Mouse (Mus musculus) layer of hippocampus, adult 18-20 months (tissue): ENCODE measurements at regions not wholly inside any gene's neighbourhood (a gene's known extent, or its start where the extent isn't known, plus 50 kb on each side); places are given as distances from the start of the nearest gene placed in this dataset.

Experiments
- DNase-seq, 2 experiments: peaks; one replicate each; pipeline ENCODE4 v3.0.0; 2022; ENCODE audit warnings: low spot score in 2 of 2

DNA sequence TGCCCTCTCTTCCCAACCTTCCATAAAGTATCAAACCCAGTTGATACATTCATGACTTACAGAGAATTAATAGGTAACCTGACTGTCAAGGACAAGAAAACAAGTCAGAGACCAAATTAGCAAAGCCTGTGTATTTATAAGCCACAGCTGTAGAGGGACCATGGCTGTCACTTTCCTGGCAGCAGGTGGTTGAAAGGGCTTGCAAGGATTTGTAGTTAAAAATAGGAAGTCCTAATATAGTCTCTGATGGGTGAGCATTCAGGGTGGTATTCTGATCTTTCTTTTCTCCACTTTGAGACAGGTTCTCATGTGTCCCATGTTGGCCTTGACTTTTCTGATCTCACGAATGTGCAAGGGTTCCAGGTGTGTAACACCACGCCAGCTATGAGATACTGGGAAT is 63.7 kb upstream of the Ddx18 start:
- DNase-seq, result no peak

DNA sequence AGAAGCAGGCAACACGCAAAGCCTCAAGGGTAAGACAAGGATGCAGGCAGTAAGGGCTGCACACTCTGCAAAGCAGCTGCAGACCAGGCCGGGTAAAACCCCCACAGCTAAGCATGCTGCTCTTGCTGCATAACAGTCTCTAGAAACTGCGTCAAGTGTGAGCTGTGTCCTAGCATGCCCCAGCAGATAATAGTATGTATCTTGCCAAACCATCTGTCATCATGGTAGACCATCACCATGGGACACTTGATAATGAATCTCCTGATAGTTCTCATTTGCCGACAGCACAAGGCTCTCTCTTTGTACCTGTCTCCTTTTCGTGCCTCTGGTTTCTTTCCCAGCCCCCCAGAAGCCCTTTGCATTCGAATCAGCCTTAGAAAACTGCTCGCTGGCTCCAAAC is 52.5 kb upstream of the Ddx18 start:
- no peak for DNase-seq

DNA sequence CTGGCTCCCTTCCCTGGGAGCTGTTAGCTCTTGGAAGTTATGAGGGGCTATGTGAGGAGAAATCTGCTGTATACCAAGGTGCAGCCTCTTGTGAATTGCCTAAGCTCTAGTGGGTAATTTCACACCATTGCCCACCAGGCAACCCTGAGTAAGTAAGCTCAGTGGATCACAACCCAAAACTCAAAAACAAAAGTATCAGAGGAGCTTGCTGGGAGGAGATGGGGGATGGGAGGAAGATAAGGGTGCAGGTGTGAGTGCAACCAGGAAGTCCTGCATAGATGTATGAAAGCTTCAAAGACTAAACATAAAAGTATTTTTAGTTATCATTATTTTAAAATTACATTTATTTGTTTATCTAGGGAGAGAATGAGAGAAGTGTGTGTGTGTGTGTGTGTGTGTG is 50.8 kb upstream of the Ddx18 start:
- DNase-seq, result no peak
